Mouse (Mus musculus): Measurements from ENCODE around the gene Gse1. TPM values are rescaled to one million over a fixed set of nuclear protein-coding genes. Genes with fewer than 3 reads are reported as not detected.

Gene Gse1
- polyA plus RNA-seq, 1 experiment from 2014 or later: 24.0 TPM

DNA sequence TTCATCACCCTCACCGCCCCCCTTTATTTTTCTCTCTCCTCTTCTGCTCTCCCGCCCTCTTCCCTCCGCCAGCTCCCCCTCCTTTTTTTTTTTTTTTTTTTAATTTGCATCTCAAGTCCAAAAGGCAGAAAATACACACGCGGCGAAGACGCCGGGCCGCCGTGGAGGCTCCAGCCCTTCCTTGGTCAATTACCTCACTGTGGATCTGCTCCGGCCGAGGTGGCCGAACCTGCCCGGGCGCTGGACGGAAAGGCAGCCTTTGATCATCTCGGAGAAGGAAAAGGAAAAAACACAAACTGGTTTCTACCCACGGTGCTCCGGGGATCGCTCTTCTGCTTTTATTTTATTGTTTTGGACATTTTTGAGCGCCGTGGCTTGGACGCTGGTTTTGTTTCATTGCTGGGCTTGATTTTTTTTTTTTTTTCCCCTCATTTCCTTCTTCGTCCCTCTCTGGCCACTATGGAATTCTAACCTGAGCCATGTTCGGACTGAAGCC, 260.4 kb downstream of the Gse1 start:
- H3K4me3 ChIP-seq: peak overlapping the region; percentile 95
- ATAC-seq: 0 out of 2 replicates have a peak, but pooled peaks have one; percentile 0
- H3K36me3 ChIP-seq (ENCODE audit: poor library complexity, severe bottlenecking): no peaks in the 10 kb centered on the region
- no peaks in the 10 kb centered on the region for H3K9me3 ChIP-seq (replicated peaks)
- peak overlapping the region; percentile 98 for H3K9ac ChIP-seq
- H3K4me1 ChIP-seq: peaks cover 82% of the 10 kb centered on the region
- no peaks in the 10 kb centered on the region for H3K27me3 ChIP-seq
- under 1% methylated on average over 24 of the region's 25 CpGs for WGBS
- H3K27ac ChIP-seq: peak overlapping the region; percentile 100
- peak overlapping the region; percentile 94 for H3K4me2 ChIP-seq

DNA sequence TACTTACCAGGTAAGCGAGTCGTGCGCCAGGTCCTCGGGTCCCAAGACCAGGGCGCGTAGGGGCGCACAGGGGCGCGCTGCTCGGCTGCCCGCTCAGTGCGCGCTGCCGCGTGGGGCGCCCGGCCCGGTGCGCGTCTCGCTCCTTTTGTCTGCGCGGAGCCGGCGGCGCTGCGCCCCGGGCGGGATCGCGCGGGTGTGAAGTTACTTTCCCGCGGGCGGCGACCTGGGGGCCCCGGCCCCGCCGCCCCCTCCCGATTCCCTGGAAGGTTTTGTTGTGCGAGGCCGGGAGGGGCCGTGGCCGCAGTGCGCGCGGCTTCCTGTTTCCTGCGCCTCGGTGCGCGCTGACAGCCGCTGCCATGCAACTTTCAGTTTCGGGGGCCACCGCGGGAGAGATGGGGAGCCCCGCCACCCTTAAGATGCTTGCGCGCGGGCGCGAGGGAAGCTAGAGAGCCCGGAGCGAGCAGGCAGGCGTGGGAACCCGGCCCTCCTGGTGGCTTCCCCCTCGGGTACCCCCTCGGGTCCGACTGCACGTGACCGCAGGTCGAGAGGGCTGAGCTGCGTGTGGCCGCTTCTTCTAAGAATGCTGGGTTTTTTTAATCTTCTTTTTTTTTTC, 261.0 kb downstream of the Gse1 start:
- Histone ChIP-seq H3K36me3 (ENCODE audit: poor library complexity, severe bottlenecking) (no peaks in the 10 kb centered on the region), H3K9ac (peak overlapping the region; percentile 98), H3K4me1 (peaks cover 82% of the 10 kb centered on the region), H3K4me3 (peak overlapping the region; percentile 95), H3K27me3 (no peaks in the 10 kb centered on the region), H3K27ac (peak overlapping the region; percentile 100), H3K4me2 (peak overlapping the region; percentile 94), H3K9me3 (replicated peaks) (no peaks in the 10 kb centered on the region)
- under 1% methylated on average over 73 of the region's 73 CpGs for WGBS
- ATAC-seq: no peak

DNA sequence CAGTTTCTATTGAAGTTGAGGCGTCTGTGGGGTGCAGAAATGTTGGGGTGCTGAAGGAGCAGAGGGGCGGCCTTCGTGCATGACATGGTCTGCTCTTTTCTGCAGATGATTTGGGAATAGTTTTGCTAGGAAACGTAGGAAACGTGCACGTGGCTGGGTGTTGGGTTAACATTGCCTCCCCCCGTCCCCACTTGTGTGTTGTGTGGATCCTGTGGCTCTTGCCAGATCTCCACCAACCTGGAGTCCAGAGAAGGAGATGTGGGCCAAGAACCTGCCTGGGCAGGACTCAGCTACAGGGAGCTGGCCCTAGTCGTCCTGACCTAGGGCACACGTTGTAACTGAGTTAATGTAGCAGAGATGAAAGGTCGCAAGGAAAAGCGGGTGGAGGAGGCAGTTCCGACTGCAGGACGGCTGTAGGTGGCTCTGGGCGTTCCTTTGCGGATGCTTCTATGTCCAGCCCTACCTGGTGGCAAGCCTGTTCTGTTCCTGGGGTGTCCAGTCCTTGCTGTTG, 261.6 kb downstream of the Gse1 start:
- no peak for ATAC-seq
- under 1% methylated on average over 15 of the region's 15 CpGs for WGBS

DNA sequence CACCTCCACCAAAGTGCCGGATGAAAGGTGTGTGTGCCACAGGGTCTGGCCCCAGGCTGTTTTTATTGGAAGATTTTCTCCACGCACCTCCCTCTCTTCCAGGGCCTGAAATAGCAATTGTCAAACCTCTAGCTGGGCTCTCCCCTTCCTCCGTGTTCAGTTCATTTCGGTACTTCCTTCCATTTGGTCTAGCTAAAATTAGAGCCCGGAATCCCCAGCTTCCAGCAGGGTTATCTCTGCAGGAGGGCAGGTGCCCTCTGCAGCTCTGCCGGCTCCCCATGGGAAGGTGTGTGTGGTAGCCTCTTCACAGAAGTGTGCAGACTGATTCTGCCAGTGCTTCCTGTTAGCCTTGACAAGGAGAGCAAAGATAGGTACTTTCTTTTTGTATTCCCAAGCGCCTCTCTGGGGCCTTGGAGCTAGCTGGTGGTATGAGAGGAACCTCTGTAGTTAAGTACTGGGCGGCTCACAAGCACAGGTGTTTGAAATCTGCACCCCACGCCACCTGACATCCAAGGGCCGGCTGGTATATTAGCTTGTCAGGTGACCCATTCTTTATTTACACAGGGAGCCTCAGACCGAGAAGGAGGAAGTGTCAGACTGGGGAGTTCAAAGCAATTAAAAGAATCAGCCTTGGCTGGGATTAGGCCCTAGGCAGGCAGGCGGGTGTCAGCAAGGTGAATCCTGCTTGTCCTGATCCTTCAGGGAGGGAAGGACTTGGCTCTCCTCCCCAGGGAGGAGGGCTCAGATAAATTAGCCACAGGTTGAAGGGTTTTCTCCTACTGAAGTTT, 262.3 kb downstream of the Gse1 start:
- H3K27me3 ChIP-seq: no peaks in the 10 kb centered on the region
- peak overlapping the region; percentile 95 for H3K4me3 ChIP-seq
- peak overlapping the region; percentile 98 for H3K9ac ChIP-seq
- H3K27ac ChIP-seq: peak overlapping the region; percentile 100
- no peaks in the 10 kb centered on the region for H3K36me3 ChIP-seq (ENCODE audit: poor library complexity, severe bottlenecking)
- WGBS: 14% methylated on average over 12 of the region's 12 CpGs
- no peak for ATAC-seq
- no peaks in the 10 kb centered on the region for H3K9me3 ChIP-seq (replicated peaks)
- peaks cover 82% of the 10 kb centered on the region for H3K4me1 ChIP-seq
- peak overlapping the region; percentile 94 for H3K4me2 ChIP-seq

More for the DNA sequence above, 261.6 kb downstream of the Gse1 start:
- Histone ChIP-seq H3K36me3 (ENCODE audit: poor library complexity, severe bottlenecking) (no peaks in the 10 kb centered on the region), H3K9me3 (replicated peaks) (no peaks in the 10 kb centered on the region), H3K4me1 (peaks cover 82% of the 10 kb centered on the region), H3K9ac (peak overlapping the region; percentile 98), H3K27ac (peak overlapping the region; percentile 100), H3K4me3 (peak overlapping the region; percentile 95), H3K4me2 (peak overlapping the region; percentile 94), H3K27me3 (no peaks in the 10 kb centered on the region)

- 64% methylated on average over 5 of the region's 5 CpGs for WGBS
- peaks cover 81% of the 10 kb centered on the region for H3K4me1 ChIP-seq
- H3K4me2 ChIP-seq: peak overlapping the region; percentile 94
- no peak for ATAC-seq
- no peaks in the 10 kb centered on the region for H3K27me3 ChIP-seq
- H3K4me3 ChIP-seq: peak overlapping the region; percentile 95
- H3K9ac ChIP-seq: peak overlapping the region; percentile 98
- no peaks in the 10 kb centered on the region for H3K36me3 ChIP-seq (ENCODE audit: poor library complexity, severe bottlenecking)
- no peaks in the 10 kb centered on the region for H3K9me3 ChIP-seq (replicated peaks)
- H3K27ac ChIP-seq: peak overlapping the region; percentile 100; the same call in 1 of the 2 replicates
Observed at GRCm38 (mm10) chr8:120491166-120491793, 263.0 kb downstream of the Gse1 start.

DNA sequence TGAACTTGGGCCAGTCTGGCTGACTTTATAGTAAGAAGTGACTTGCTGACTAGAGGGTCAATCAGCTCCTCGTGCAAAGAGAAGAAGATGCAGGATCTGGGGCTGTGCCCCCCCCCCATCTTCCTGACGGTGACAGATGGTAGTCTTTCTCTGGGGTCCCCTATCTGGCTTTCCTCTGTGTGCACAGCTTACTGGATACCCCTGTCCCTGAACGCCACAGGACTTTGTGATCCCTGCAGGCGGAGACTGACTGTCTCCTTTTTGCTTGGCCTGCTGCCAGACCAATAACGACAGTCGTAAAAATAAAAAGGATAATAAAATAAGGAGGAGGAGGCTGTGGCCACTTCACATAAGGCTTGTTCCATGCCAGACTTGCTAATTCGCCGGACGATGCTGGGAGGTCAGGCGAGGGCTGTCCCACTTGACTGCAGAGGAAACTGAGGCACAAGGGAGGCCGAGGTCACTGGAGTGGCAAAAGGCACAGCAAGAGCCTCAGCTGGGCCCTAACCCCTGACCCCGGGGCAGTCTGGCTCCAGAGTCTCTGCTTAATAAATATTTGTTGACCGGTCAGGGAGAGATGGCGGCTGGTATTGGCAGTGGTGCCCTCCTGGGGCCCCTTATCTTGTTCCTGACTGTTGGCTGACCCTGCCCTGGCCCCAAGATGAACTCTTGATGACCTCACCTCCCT, 264.1 kb downstream of the Gse1 start:
- H3K9ac ChIP-seq: peak overlapping the region; percentile 41
- peaks cover 81% of the 10 kb centered on the region for H3K4me1 ChIP-seq
- H3K27ac ChIP-seq: no peak overlapping the region; the same call in 1 of the 2 replicates
- H3K9me3 ChIP-seq (replicated peaks): no peaks in the 10 kb centered on the region
- ATAC-seq: no peak
- H3K4me2 ChIP-seq: peak overlapping the region; percentile 94
- 45% methylated on average over 14 of the region's 14 CpGs for WGBS
- H3K4me3 ChIP-seq: peak overlapping the region; percentile 95
- no peaks in the 10 kb centered on the region for H3K36me3 ChIP-seq (ENCODE audit: poor library complexity, severe bottlenecking)
- no peaks in the 10 kb centered on the region for H3K27me3 ChIP-seq

- Histone ChIP-seq H3K9me3 (replicated peaks) (no peaks in the 10 kb centered on the region), H3K4me1 (peaks cover 83% of the 10 kb centered on the region), H3K36me3 (ENCODE audit: poor library complexity, severe bottlenecking) (no peaks in the 10 kb centered on the region), H3K9ac (peak overlapping the region; percentile 41), H3K27ac (no peak overlapping the region; the same call in 1 of the 2 replicates), H3K4me3 (peak overlapping the region; percentile 95), H3K4me2 (peak overlapping the region; percentile 94), H3K27me3 (no peaks in the 10 kb centered on the region)
- no peak for ATAC-seq
- WGBS: 68% methylated on average over 4 of the region's 4 CpGs
Observed at GRCm38 (mm10) chr8:120492881-120493220, 264.6 kb downstream of the Gse1 start.

DNA sequence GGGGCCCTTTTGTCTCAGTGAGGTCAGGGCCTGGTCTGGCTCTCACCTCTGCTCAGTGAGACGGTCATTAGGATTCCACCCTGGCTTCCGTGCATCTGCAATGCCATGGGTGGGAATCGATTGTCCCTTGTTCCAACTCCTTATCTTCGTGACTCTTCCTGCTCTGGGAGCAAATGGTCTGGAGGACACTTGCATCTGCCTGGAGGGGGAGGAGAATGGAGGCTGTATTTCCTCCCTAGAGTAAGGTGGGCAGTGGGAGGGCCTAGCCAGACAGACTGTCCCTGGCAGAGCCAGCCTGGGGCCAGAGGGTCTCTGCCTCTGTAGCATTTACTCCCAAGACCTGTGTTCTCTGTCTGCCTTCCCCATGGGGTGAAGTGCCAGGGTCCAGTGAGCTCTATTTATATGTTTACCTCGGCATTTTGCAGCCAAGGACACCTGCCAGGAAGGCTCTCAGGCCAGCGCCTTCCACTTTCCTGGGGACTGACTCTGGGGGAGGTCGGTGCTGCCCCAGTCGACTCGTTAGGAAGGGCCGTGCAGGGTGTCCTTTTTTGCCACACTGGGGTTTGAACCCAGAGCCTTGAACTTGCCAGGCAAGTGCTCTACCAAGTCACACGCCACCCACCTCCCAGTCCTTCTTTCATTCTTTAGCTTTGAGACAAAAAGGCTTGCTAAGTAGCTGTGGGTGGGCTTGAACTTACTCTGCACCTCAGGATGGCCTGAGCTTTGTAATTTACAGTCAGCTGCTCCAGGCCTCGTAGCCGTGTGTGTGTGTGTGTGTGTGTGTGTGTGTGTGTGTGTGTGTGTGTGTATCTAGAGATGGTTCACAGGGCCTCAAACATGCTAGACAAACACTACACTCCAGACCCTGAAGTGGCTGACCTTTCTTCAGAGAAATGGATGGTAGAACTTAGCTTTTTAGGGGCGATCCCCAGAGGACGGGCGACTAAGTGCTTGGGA, 265.5 kb downstream of the Gse1 start:
- peak overlapping the region; percentile 17 for H3K4me3 ChIP-seq
- WGBS: 55% methylated on average over 16 of the region's 16 CpGs
- no peak overlapping the region; the same call in none of the 2 replicates for H3K27ac ChIP-seq
- no peaks in the 10 kb centered on the region for H3K9me3 ChIP-seq (replicated peaks)
- ATAC-seq: no peak
- H3K4me2 ChIP-seq: peak overlapping the region; percentile 94
- H3K27me3 ChIP-seq: no peaks in the 10 kb centered on the region
- H3K36me3 ChIP-seq (ENCODE audit: poor library complexity, severe bottlenecking): no peaks in the 10 kb centered on the region
- H3K4me1 ChIP-seq: peaks cover 92% of the 10 kb centered on the region
- peak overlapping the region; percentile 41 for H3K9ac ChIP-seq

- peak overlapping the region; percentile 27 for H3K9ac ChIP-seq
- H3K27me3 ChIP-seq: no peaks in the 10 kb centered on the region
- H3K9me3 ChIP-seq (replicated peaks): no peaks in the 10 kb centered on the region
- 51% methylated on average over 15 of the region's 15 CpGs for WGBS
- H3K4me3 ChIP-seq: peak overlapping the region; percentile 17
- ATAC-seq: no peak
- no peaks in the 10 kb centered on the region for H3K36me3 ChIP-seq (ENCODE audit: poor library complexity, severe bottlenecking)
- peak overlapping the region; percentile 94 for H3K4me2 ChIP-seq
- H3K27ac ChIP-seq: peak overlapping the region; percentile 44
- peaks cover 99% of the 10 kb centered on the region for H3K4me1 ChIP-seq
Observed at GRCm38 (mm10) chr8:120494903-120495302, 266.6 kb downstream of the Gse1 start.

DNA sequence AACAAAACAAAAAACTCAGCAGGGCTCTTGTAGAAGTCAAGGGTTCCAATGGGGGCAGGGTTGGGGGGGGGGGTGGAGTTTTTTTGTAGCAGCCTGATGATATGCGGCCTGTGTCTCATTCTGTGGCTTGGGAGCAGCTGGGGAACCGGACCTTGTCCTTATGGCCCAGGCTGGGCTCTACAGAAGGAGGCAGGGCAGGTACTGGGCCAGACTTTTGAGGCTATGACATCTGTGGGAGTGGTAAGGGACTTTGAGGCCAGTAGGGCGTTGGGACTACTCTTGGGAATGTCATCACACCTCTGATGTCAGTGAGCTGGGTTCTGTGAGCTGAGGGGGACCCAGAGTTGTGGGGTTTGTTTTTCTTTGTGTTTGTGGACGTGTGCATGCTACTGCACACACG, 267.2 kb downstream of the Gse1 start:
- H3K9ac ChIP-seq: no peak overlapping the region
- no peaks in the 10 kb centered on the region for H3K9me3 ChIP-seq (replicated peaks)
- H3K4me3 ChIP-seq: no peak overlapping the region
- peaks cover 99% of the 10 kb centered on the region for H3K4me1 ChIP-seq
- H3K4me2 ChIP-seq: peak overlapping the region; percentile 94
- ATAC-seq: no peak
- 71% methylated on average over 5 of the region's 5 CpGs for WGBS
- H3K36me3 ChIP-seq (ENCODE audit: poor library complexity, severe bottlenecking): no peaks in the 10 kb centered on the region
- H3K27me3 ChIP-seq: no peaks in the 10 kb centered on the region
- 0 out of 2 replicates have a peak overlapping the region, but pooled peaks have one; percentile 44 for H3K27ac ChIP-seq
